27 mouse cellular contexts compared by ENCODE assay signal in genomic region chr11:89312378-89312777, GRCm38 (mm10). TPM values are rescaled to one million over a fixed set of nuclear protein-coding genes. Genes with fewer than 3 reads are reported as not detected.
DNase-seq lines count a peak whose midpoint lies in the region; ATAC-seq lines count a peak whose summit lies in the region.
"Had no signal": no experiment of that assay in that cellular context is flagged by ENCODE, and none has a peak within 500 bp of the region (broad histone marks: within the 10 kb centered on the region; RNA-seq: fewer than 3 reads in every experiment).

No protein-coding gene starts in this region.

- peaks cover 41% of the 10 kb centered on the region for H3K4me1 ChIP-seq in kidney, embryonic 16.5 days (ENCODE audit: insufficient read depth, low read length)
- peaks cover 10% of the 10 kb centered on the region for H3K4me1 ChIP-seq in lung, embryonic 16.5 days (replicated peaks; ENCODE audit: control insufficient read depth, insufficient read depth, low read length)
- H3K4me1 ChIP-seq in intestine, embryonic 16.5 days (ENCODE audit: control insufficient read depth, insufficient read depth, low read length) = peaks cover 4% of the 10 kb centered on the region; the same call in 1 of the 2 replicates
- H3K4me1 ChIP-seq: liver, embryonic 15.5 days; megakaryocyte, embryonic 14.5 days had no signal

- no peaks in the 10 kb centered on the region for H3K36me3 ChIP-seq in kidney, embryonic 16.5 days (ENCODE audit: insufficient read depth, low read length)
- H3K36me3 ChIP-seq in lung, embryonic 16.5 days (ENCODE audit: control insufficient read depth, insufficient read depth, low read length) = no peaks in the 10 kb centered on the region
- no peaks in the 10 kb centered on the region for H3K36me3 ChIP-seq in intestine, embryonic 16.5 days (ENCODE audit: control insufficient read depth, insufficient read depth, low read length)
- H3K36me3 ChIP-seq: heart, embryonic 13.5 days; limb, embryonic 12.5 days; liver, embryonic 15.5 days; stomach, embryonic 15.5 days had no signal

- 8% methylated on average over 3 of the region's 3 CpGs for WGBS in kidney, embryonic 16.5 days
- WGBS in lung, embryonic 16.5 days = 5% methylated on average over 3 of the region's 3 CpGs
- 13% methylated on average over 3 of the region's 3 CpGs for WGBS in intestine, embryonic 16.5 days

- no peaks in the 10 kb centered on the region for H3K27me3 ChIP-seq in kidney, embryonic 16.5 days (ENCODE audit: insufficient read depth, low read length)
- H3K27me3 ChIP-seq in lung, embryonic 16.5 days (ENCODE audit: control insufficient read depth, insufficient read depth, low read depth, low read length) = no peaks in the 10 kb centered on the region
- no peaks in the 10 kb centered on the region for H3K27me3 ChIP-seq in intestine, embryonic 16.5 days (replicated peaks; ENCODE audit: control insufficient read depth, insufficient read depth, low read length)
- H3K27me3 ChIP-seq: CH12.LX; stomach, embryonic 15.5 days had no signal

- H3K4me3 ChIP-seq in kidney, embryonic 16.5 days (ENCODE audit: low read length) = no peak overlapping the region
- no peak overlapping the region for H3K4me3 ChIP-seq in lung, embryonic 16.5 days (ENCODE audit: low read length)
- no peak overlapping the region for H3K4me3 ChIP-seq in intestine, embryonic 16.5 days (ENCODE audit: low read length)
- H3K4me3 ChIP-seq: heart, embryonic 13.5 days; left cerebral cortex, adult 2 months; limb, embryonic 12.5 days; liver, embryonic 15.5 days; megakaryocyte, embryonic 14.5 days; stomach, embryonic 15.5 days had no signal

- H3K9ac ChIP-seq in kidney, embryonic 16.5 days (replicated peaks; ENCODE audit: low read length) = no peak overlapping the region
- no peak overlapping the region; the same call in 1 of the 2 replicates for H3K9ac ChIP-seq in lung, embryonic 16.5 days (ENCODE audit: low read length)
- no peak overlapping the region for H3K9ac ChIP-seq in intestine, embryonic 16.5 days (ENCODE audit: low read depth, low read length)
- H3K9ac ChIP-seq: heart, embryonic 13.5 days; hindbrain, embryonic 14.5 days; limb, embryonic 12.5 days; liver, embryonic 15.5 days; stomach, embryonic 15.5 days had no signal

- no peaks in the 10 kb centered on the region for H3K9me3 ChIP-seq in kidney, embryonic 16.5 days (ENCODE audit: low read length)
- H3K9me3 ChIP-seq in lung, embryonic 16.5 days (ENCODE audit: control insufficient read depth, low read length) = no peaks in the 10 kb centered on the region
- H3K9me3 ChIP-seq in intestine, embryonic 16.5 days (ENCODE audit: control insufficient read depth, low read length) = no peaks in the 10 kb centered on the region
- H3K9me3 ChIP-seq: heart, embryonic 13.5 days; limb, embryonic 12.5 days; liver, embryonic 15.5 days; megakaryocyte, embryonic 14.5 days; stomach, embryonic 15.5 days had no signal

- 0 out of 2 replicates have a peak overlapping the region, but pooled peaks have one; percentile 0 for H3K27ac ChIP-seq in kidney, embryonic 16.5 days (ENCODE audit: low read length)
- H3K27ac ChIP-seq in lung, embryonic 16.5 days (ENCODE audit: low read length) = no peak overlapping the region
- peak overlapping the region; percentile 10; the same call in 1 of the 2 replicates for H3K27ac ChIP-seq in intestine, embryonic 16.5 days (ENCODE audit: low read length)
- H3K27ac ChIP-seq: heart, embryonic 13.5 days; hindbrain, embryonic 14.5 days; left cerebral cortex, adult 2 months; limb, embryonic 12.5 days; liver, embryonic 15.5 days; stomach, embryonic 15.5 days had no signal

- DNase-seq in embryo, embryonic 10.5 days (ENCODE audit: low spot score) = peak; percentile 23
- no peak for DNase-seq in embryo, embryonic 11 days
- no peak for DNase-seq in kidney, adult 11 months
- DNase-seq in lung, postnatal 14 days = no peak
- DNase-seq: adrenal gland, adult 2 months; adrenal gland, postnatal 36 days; cerebellum, adult 2 months; cerebellum, postnatal 14 days; gastrocnemius, postnatal 10 days; heart, postnatal 10 days; kidney, postnatal 14 days; midbrain, embryonic 14.5 days; right cerebral cortex, postnatal 25 days; thymus, postnatal 14 days had no signal

- 0 out of 2 replicates have a peak, but pooled peaks have one; percentile 24 for ATAC-seq in kidney, embryonic 16.5 days (ENCODE audit: low FRiP score, low TSS enrichment)
- peak; percentile 49; the same call in 1 of the 2 replicates for ATAC-seq in lung, embryonic 16.5 days (ENCODE audit: low read depth)
- no peak for ATAC-seq in intestine, embryonic 16.5 days
- ATAC-seq: activated CD4-positive, CD25-positive, alpha-beta regulatory T cell, adult 4 months had no signal

- H3K4me2 ChIP-seq in kidney, embryonic 16.5 days (replicated peaks; ENCODE audit: low read depth, low read length) = peak overlapping the region; percentile 1; the same call in 1 of the 2 replicates
- no peak overlapping the region for H3K4me2 ChIP-seq in lung, embryonic 16.5 days (ENCODE audit: low read depth, low read length)
- H3K4me2 ChIP-seq in intestine, embryonic 16.5 days (ENCODE audit: low read depth, low read length) = no peak overlapping the region
- H3K4me2 ChIP-seq: heart, embryonic 13.5 days; hindbrain, embryonic 14.5 days; limb, embryonic 12.5 days; liver, embryonic 15.5 days; stomach, embryonic 15.5 days had no signal

RNA-seq across cellular contexts. Expression of gene Nog, which starts 10.2 kb away (rescaled TPM):
- polyA plus RNA-seq in kidney, embryonic 16.5 days (2015; fragmentation: Nextera tagmentation; extraction: Ambion mirVana) = 0.80 and 1.0 TPM in 2 replicates
- polyA plus RNA-seq in lung, embryonic 16.5 days (2015; fragmentation: Nextera tagmentation; extraction: Ambion mirVana) = 1.0 and 1.3 TPM in 2 replicates
- 1.3 and 1.4 TPM in 2 replicates for polyA plus RNA-seq in intestine, embryonic 16.5 days (2015; fragmentation: Nextera tagmentation; extraction: Ambion mirVana)
- polyA plus RNA-seq: activated CD4-positive, CD25-positive, alpha-beta regulatory T cell, adult 4 months; liver, adult 2 months; liver, embryonic 15.5 days had no signal
